Comparison of ENCODE assay signal across 8 mouse cellular contexts in genomic region chr2:35273536-35273935, GRCm38 (mm10). TPM values are rescaled to one million over a fixed set of nuclear protein-coding genes. Genes with fewer than 3 reads are reported as not detected.
DNase-seq lines count a peak whose midpoint lies in the region; ATAC-seq and TF ChIP-seq lines count a peak whose summit lies in the region.
"Had no signal": no experiment of that assay in that cellular context is flagged by ENCODE, and none has a peak within 500 bp of the region (broad histone marks: within the 10 kb centered on the region; RNA-seq: fewer than 3 reads in every experiment).

No protein-coding gene starts in this region.

- no peak overlapping the region for H3K9ac ChIP-seq in intestine, embryonic 14.5 days (ENCODE audit: low read length)
- H3K9ac ChIP-seq in lung, embryonic 15.5 days: no peak overlapping the region
- no peak overlapping the region for H3K9ac ChIP-seq in midbrain, embryonic 13.5 days (replicated peaks)
- H3K9ac ChIP-seq: liver, embryonic 15.5 days had no signal

- H3K27me3 ChIP-seq in testis, adult 2 months (ENCODE audit: control insufficient read depth, insufficient read depth, low read length): no peaks in the 10 kb centered on the region
- H3K27me3 ChIP-seq in intestine, embryonic 14.5 days (replicated peaks; ENCODE audit: control insufficient read depth, insufficient read depth, low read length): no peaks in the 10 kb centered on the region
- no peaks in the 10 kb centered on the region for H3K27me3 ChIP-seq in lung, embryonic 15.5 days
- H3K27me3 ChIP-seq in midbrain, embryonic 13.5 days: no peaks in the 10 kb centered on the region
- H3K27me3 ChIP-seq: liver, embryonic 15.5 days had no signal

- no peak overlapping the region for H3K4me2 ChIP-seq in intestine, embryonic 14.5 days (ENCODE audit: low read length)
- no peak overlapping the region for H3K4me2 ChIP-seq in lung, embryonic 15.5 days
- H3K4me2 ChIP-seq in midbrain, embryonic 13.5 days (replicated peaks): no peak overlapping the region
- H3K4me2 ChIP-seq: liver, embryonic 15.5 days had no signal

- H3K27ac ChIP-seq in testis, adult 2 months (ENCODE audit: control insufficient read depth, insufficient read depth, low read depth, low read length): peak overlapping the region; percentile 65
- H3K27ac ChIP-seq in intestine, embryonic 14.5 days (ENCODE audit: low read depth): peak overlapping the region; percentile 69; the same call in 1 of the 2 replicates
- peak overlapping the region; percentile 84 for H3K27ac ChIP-seq in lung, embryonic 15.5 days
- no peak overlapping the region for H3K27ac ChIP-seq in midbrain, embryonic 13.5 days
- H3K27ac ChIP-seq: liver, embryonic 15.5 days had no signal

- 21% methylated on average over 2 of the region's 2 CpGs for WGBS in intestine, embryonic 14.5 days
- WGBS in lung, embryonic 15.5 days: 12% methylated on average over 2 of the region's 2 CpGs
- 52% methylated on average over 2 of the region's 2 CpGs for WGBS in midbrain, embryonic 13.5 days

- no peak for TF ChIP-seq POLR2A in testis, adult 2 months (IDR thresholded peaks at IDR 0.05; ENCODE audit: control insufficient read depth, low read depth, low read length)

- no peak overlapping the region for H3K4me3 ChIP-seq in testis, adult 2 months (ENCODE audit: control insufficient read depth, low read depth, low read length)
- H3K4me3 ChIP-seq in intestine, embryonic 14.5 days (ENCODE audit: low read depth, low read length): no peak overlapping the region
- H3K4me3 ChIP-seq in lung, embryonic 15.5 days: no peak overlapping the region
- H3K4me3 ChIP-seq in midbrain, embryonic 13.5 days (replicated peaks): no peak overlapping the region
- H3K4me3 ChIP-seq: liver, embryonic 15.5 days had no signal

- ATAC-seq in intestine, embryonic 14.5 days (replicated peaks; ENCODE audit: low FRiP score, low TSS enrichment, low read depth): no peak; the same call in 1 of the 2 replicates
- peak; percentile 66 for ATAC-seq in lung, embryonic 15.5 days (ENCODE audit: borderline replicate concordance, extremely low read depth, low FRiP score, low TSS enrichment)
- ATAC-seq in midbrain, embryonic 13.5 days: no peak

- no peak for DNase-seq in testis, postnatal 10 days (ENCODE audit: low spot score)
- peak; percentile 60 to 75 for DNase-seq in gastrocnemius, adult 8-10 months (ENCODE audit: low spot score in 2 of 2)
- DNase-seq in intestine, embryonic 14.5 days (ENCODE audit: low spot score): no peak
- DNase-seq in yolk sac, embryonic 10.5 days (ENCODE audit: low spot score): no peak

- peaks cover 15% of the 10 kb centered on the region for H3K4me1 ChIP-seq in testis, adult 2 months (ENCODE audit: control insufficient read depth, insufficient read depth, low read length)
- peaks cover 31% of the 10 kb centered on the region for H3K4me1 ChIP-seq in intestine, embryonic 14.5 days (replicated peaks; ENCODE audit: control insufficient read depth, insufficient read depth, low read length)
- H3K4me1 ChIP-seq in lung, embryonic 15.5 days: peaks cover 59% of the 10 kb centered on the region
- H3K4me1 ChIP-seq in midbrain, embryonic 13.5 days (replicated peaks): 0 out of 2 replicates have a peak, but pooled peaks cover 4% of the 10 kb centered on the region

- no peaks in the 10 kb centered on the region for H3K36me3 ChIP-seq in testis, adult 2 months (ENCODE audit: control insufficient read depth, insufficient read depth, low read length)
- no peaks in the 10 kb centered on the region for H3K36me3 ChIP-seq in intestine, embryonic 14.5 days (ENCODE audit: control insufficient read depth, insufficient read depth, low read length)
- H3K36me3 ChIP-seq in lung, embryonic 15.5 days: no peaks in the 10 kb centered on the region
- H3K36me3 ChIP-seq in midbrain, embryonic 13.5 days: no peaks in the 10 kb centered on the region
- H3K36me3 ChIP-seq: liver, embryonic 15.5 days had no signal

- TF ChIP-seq CTCF in testis, adult 2 months (IDR thresholded peaks at IDR 0.05; ENCODE audit: control insufficient read depth, insufficient read depth, insufficient replicate concordance, low read depth, low read length): no peak

- no peaks in the 10 kb centered on the region for H3K9me3 ChIP-seq in intestine, embryonic 14.5 days (ENCODE audit: control insufficient read depth, low read length)
- no peaks in the 10 kb centered on the region for H3K9me3 ChIP-seq in lung, embryonic 15.5 days
- no peaks in the 10 kb centered on the region for H3K9me3 ChIP-seq in midbrain, embryonic 13.5 days
- H3K9me3 ChIP-seq: liver, embryonic 15.5 days had no signal

RNA-seq across cellular contexts. Expression of gene Gsn, which starts 17.4 kb away (rescaled TPM):
- 49.9 and 88.6 TPM in 2 replicates for polyA plus RNA-seq in testis, adult 2 months (2012; rRNA removed)
- 100 to 1,000 TPM; 276 to 604 (median 428) TPM for total RNA-seq in gastrocnemius, adult 8-10 months (2022)
- 190 and 194 TPM in 2 replicates for polyA plus RNA-seq in intestine, embryonic 14.5 days (2014; fragmentation: Nextera tagmentation; extraction: Ambion mirVana)
- polyA plus RNA-seq in lung, embryonic 15.5 days (2015; fragmentation: Nextera tagmentation; extraction: Ambion mirVana): 170 and 187 TPM in 2 replicates
- 14.1 and 18.0 TPM in 2 replicates for polyA plus RNA-seq in midbrain, embryonic 13.5 days (2015; fragmentation: Nextera tagmentation; extraction: Ambion mirVana)

Comparison
In these comparisons a context has a peak if more than half of its experiments do, and no peak if none do; other contexts are left out.
1. DNase-seq: peak in gastrocnemius, adult 8-10 months (2 of 2); none in testis, postnatal 10 days (single experiment), intestine, embryonic 14.5 days (single experiment) and yolk sac, embryonic 10.5 days (single experiment).